Mouse (Mus musculus) small intestine, adult 2 months (tissue): ENCODE measurements around the gene Gbp9. TPM values are rescaled to one million over a fixed set of nuclear protein-coding genes. Genes with fewer than 3 reads are reported as not detected.

Experiments
- H3K27ac ChIP-seq: fragments of 200-500 bp; 2 replicates; pipeline ENCODE4 v1.5.1; 2012; ENCODE audit warnings: low read depth, low read length, control low read depth, inconsistent platforms; ENCODE audit not compliant: insufficient read depth
- H3K27me3 ChIP-seq: fragments of 200-500 bp; 2 replicates; pipeline ENCODE4 v1.6.1; 2012; ENCODE audit warnings: mild to moderate bottlenecking, moderate library complexity, low read length, inconsistent platforms; ENCODE audit not compliant: control insufficient read depth, insufficient read depth
- H3K36me3 ChIP-seq: fragments of 200-500 bp; 2 replicates; pipeline ENCODE4 v1.6.1; 2012; ENCODE audit warnings: mild to moderate bottlenecking, low read length, control low read depth, inconsistent platforms; ENCODE audit not compliant: control insufficient read depth, insufficient read depth
- H3K4me1 ChIP-seq: fragments of 200-500 bp; 2 replicates; pipeline ENCODE4 v1.6.1; 2012; ENCODE audit warnings: low read length, inconsistent platforms, mixed read lengths; ENCODE audit not compliant: control insufficient read depth, insufficient read depth, insufficient read length
- H3K4me3 ChIP-seq: fragments of 200-500 bp; 2 replicates; pipeline ENCODE4 v1.5.1; 2012; ENCODE audit warnings: low read depth, mild to moderate bottlenecking, control low read depth, inconsistent platforms, low read length, moderate library complexity
- CTCF ChIP-seq: fragments of 200-500 bp; IDR thresholded peaks from 2 replicates; pipeline ENCODE4 v1.5.1; 2012; ENCODE audit warnings: low read depth, mild to moderate bottlenecking, control low read depth, inconsistent platforms, low read length, moderate library complexity, mixed read lengths; ENCODE audit not compliant: insufficient replicate concordance, insufficient read length; ENCODE audit errors: extremely low read depth
- POLR2A ChIP-seq: fragments of 200-500 bp; IDR thresholded peaks from 2 replicates; pipeline ENCODE4 v1.6.1; 2012; ENCODE audit warnings: low read depth, mild to moderate bottlenecking, control low read depth, inconsistent platforms, low read length, moderate library complexity
- WGBS: fragments of 180-500 bp; shearing (Covaris S2); methylation state at CpG from one replicate; pipeline ENCODE4 v1.1.7; 2018; 5-methylcytosine and 5-hydroxymethylcytosine counted together
- polyA plus RNA-seq: library from polyadenylated mRNA; depleted of rRNA; stranded (reverse); fragments of >200 nt; gene quantifications from 2 replicates; pipeline ENCODE4 v1.2.3, GENCODE M21; 2012; rRNA removed

Gene Gbp9
- polyA plus RNA-seq, 1 experiment, result 1.3 TPM

DNA sequence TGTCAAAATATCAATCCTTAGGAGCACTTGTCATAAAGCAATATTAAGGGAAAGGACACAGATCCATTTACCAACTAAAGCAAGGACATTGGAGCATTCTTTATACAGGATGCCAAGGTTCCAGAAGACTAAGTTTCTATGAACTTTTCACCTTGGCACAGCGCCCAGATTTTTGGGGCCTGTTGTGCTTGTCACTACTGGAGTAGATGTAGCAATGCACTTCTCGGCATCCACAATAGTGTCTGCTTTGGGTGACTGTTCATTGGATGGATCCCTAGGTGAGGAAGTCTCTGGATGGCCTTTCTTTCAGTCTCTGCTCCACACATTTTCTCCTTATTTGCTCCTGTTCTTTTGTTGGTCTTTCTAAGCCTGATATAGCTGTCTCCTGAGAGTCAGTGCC is 107.0 kb downstream of the Gbp9 start:
- 72% methylated on average over 2 of the region's 2 CpGs for WGBS
- Histone ChIP-seq H3K27me3 (no peaks in the 10 kb centered on the region), H3K27ac (no peak overlapping the region), H3K4me1 (no peaks in the 10 kb centered on the region), H3K36me3 (no peaks in the 10 kb centered on the region), H3K4me3 (no peak overlapping the region)
- TF ChIP-seq CTCF, result no peak
- no peak for TF ChIP-seq POLR2A

Other genes with a start within 250 kb of the Gbp9 start
- gene Abcg3, start 156.8 kb downstream of the Gbp9 start, polyA plus RNA-seq, result 0.19 and 0.52 TPM in 2 replicates
- 1.3 and 2.7 TPM in 2 replicates for gene Gbp8, start within 50 bp of the Gbp9 start, polyA plus RNA-seq
- 3.3 and 4.9 TPM in 2 replicates for gene Gbp4, start within 50 bp of the Gbp9 start, polyA plus RNA-seq
- 0.04 and 0.08 TPM in 2 replicates for gene Gbp10, start 100.0 kb upstream of the Gbp9 start, polyA plus RNA-seq
- 0.30 and 1.1 TPM in 2 replicates for gene Gm43302, start 154.2 kb upstream of the Gbp9 start, polyA plus RNA-seq
- 1.0 and 3.2 TPM in 2 replicates for gene Gbp6, start 154.2 kb upstream of the Gbp9 start, polyA plus RNA-seq